8 mouse cellular contexts compared by ENCODE assay signal in the genomic region with DNA sequence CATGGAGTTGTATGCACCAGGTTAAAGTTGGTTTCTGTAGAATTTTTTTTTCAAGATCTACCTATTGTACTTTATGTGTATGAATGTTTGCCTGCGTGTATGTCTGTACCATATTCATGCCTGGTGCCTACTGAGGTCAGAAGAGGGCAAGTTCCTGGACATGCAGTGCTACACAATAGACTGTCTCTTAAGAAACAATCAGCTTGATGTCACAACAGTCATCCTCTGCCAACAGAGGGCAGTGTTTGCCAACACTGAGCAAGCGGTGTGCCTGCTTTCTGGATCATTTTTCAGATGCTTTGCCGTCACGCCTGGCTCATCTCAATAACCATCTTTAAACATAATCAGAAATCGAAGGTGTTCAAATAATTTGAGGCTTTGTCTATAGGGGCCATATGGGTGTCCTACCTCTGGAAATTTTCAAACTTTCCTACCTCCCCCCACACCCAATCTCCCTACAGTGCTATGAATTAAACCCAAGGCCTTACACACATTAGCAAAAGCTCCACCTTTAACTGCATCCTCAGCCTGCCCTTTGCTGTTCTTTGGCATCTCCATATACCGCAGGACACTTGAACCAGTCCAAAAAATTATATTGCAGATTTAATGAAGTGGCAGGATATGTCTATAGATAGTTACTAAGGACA. TPM values are rescaled to one million over a fixed set of nuclear protein-coding genes. Genes with fewer than 3 reads are reported as not detected.
DNase-seq lines count a peak whose midpoint lies in the region; ATAC-seq and TF ChIP-seq lines count a peak whose summit lies in the region.

No protein-coding gene starts in this region.

- peak; percentile 58; the same call in 1 of the 2 replicates for TF ChIP-seq CTCF in spleen, adult 2 months (IDR thresholded peaks at IDR 0.05; ENCODE audit: extremely low read depth, insufficient read depth, insufficient read length, insufficient replicate concordance)

- DNase-seq in spleen, adult 2 months (ENCODE audit: low read depth in 1 of 2, low spot score in 2 of 2), result peak; percentile 18 to 32
- no peak for DNase-seq in spleen, adult 12 weeks (ENCODE audit: low spot score)
- DNase-seq in embryo, embryonic 10 days (ENCODE audit: low spot score), result peak; percentile 90
- peak; percentile 45 to 77 for DNase-seq in kidney, adult 8-10 months
- DNase-seq in left cerebral cortex, postnatal 4 days, result peak; percentile 69
- DNase-seq in spleen, postnatal 4 days (ENCODE audit: low spot score in 2 of 2), result peak; percentile 44 to 77

- H3K9ac ChIP-seq in midbrain, embryonic 15.5 days, result no peak overlapping the region

- H3K9me3 ChIP-seq in midbrain, embryonic 15.5 days, result no peaks in the 10 kb centered on the region

- 66% methylated on average over 6 of the region's 6 CpGs for WGBS in spleen, adult 2 months
- WGBS in midbrain, embryonic 15.5 days, result 45% methylated on average over 6 of the region's 6 CpGs

- H3K27ac ChIP-seq in spleen, adult 2 months (ENCODE audit: insufficient read depth, low read length), result no peak overlapping the region
- H3K27ac ChIP-seq in midbrain, embryonic 15.5 days, result no peak overlapping the region

- H3K27me3 ChIP-seq in spleen, adult 2 months (ENCODE audit: control insufficient read depth, insufficient read depth, low read length), result no peaks in the 10 kb centered on the region
- H3K27me3 ChIP-seq in midbrain, embryonic 15.5 days (replicated peaks), result no peaks in the 10 kb centered on the region

- H3K36me3 ChIP-seq in spleen, adult 2 months (ENCODE audit: control insufficient read depth, insufficient read depth, low read length), result peaks cover 4% of the 10 kb centered on the region
- peaks cover 5% of the 10 kb centered on the region; the same call in 1 of the 2 replicates for H3K36me3 ChIP-seq in midbrain, embryonic 15.5 days (replicated peaks)

- intact Hi-C loops in left cerebral cortex, postnatal 4 days (cut with DNase I), result no loop called here

- H3K4me2 ChIP-seq in midbrain, embryonic 15.5 days, result no peak overlapping the region

- TF ChIP-seq POLR2A in spleen, adult 2 months (IDR thresholded peaks at IDR 0.05; ENCODE audit: low read depth, low read length), result no peak

- H3K4me3 ChIP-seq in spleen, adult 2 months (ENCODE audit: extremely low read depth, insufficient read depth, insufficient read length), result no peak overlapping the region
- no peak overlapping the region for H3K4me3 ChIP-seq in midbrain, embryonic 15.5 days

- H3K4me1 ChIP-seq in spleen, adult 2 months (ENCODE audit: control insufficient read depth, insufficient read depth, insufficient read length), result no peaks in the 10 kb centered on the region; the same call in 1 of the 2 replicates
- no peaks in the 10 kb centered on the region for H3K4me1 ChIP-seq in midbrain, embryonic 15.5 days

- peak; percentile 80 for ATAC-seq in granulocyte monocyte progenitor cell, adult 5-6 weeks (replicated peaks; ENCODE audit: poor library complexity, severe bottlenecking)
- ATAC-seq in midbrain, embryonic 15.5 days (replicated peaks), result peak; percentile 63

RNA-seq across cellular contexts. Expression of gene Slc45a3, which starts 25.0 kb away (rescaled TPM):
- 23.9 and 28.0 TPM in 2 replicates for polyA plus RNA-seq in spleen, adult 2 months (2012; rRNA removed)
- 1.1 and 4.0 TPM in 2 replicates for total RNA-seq in granulocyte monocyte progenitor cell, adult 5-6 weeks (2014; fragmentation: Nextera tagmentation)
- total RNA-seq in granulocyte monocyte progenitor cell, adult 5-6 weeks (2017), result 0.65 and 0.82 TPM in 2 replicates
- 1 to 10 TPM in 1 of 2 experiments, under 1 TPM in 1; 0.91 to 1.3 TPM for total RNA-seq in left cerebral cortex, postnatal 4 days (2021)
- 1.9 and 3.5 TPM in 2 replicates for polyA plus RNA-seq in midbrain, embryonic 15.5 days (2015; fragmentation: Nextera tagmentation; extraction: Ambion mirVana)

RNA-seq across cellular contexts. Expression of gene Nucks1, which starts 27.4 kb away (rescaled TPM):
- polyA plus RNA-seq in spleen, adult 2 months (2012; rRNA removed), result 4.5 and 4.7 TPM in 2 replicates
- total RNA-seq in granulocyte monocyte progenitor cell, adult 5-6 weeks (2014; fragmentation: Nextera tagmentation), result 147 and 170 TPM in 2 replicates
- 341 and 364 TPM in 2 replicates for total RNA-seq in granulocyte monocyte progenitor cell, adult 5-6 weeks (2017)
- 100 to 1,000 TPM; 224 to 229 TPM for total RNA-seq in left cerebral cortex, postnatal 4 days (2021)
- 44.9 and 49.2 TPM in 2 replicates for polyA plus RNA-seq in midbrain, embryonic 15.5 days (2015; fragmentation: Nextera tagmentation; extraction: Ambion mirVana)
